Mouse (Mus musculus) kidney, postnatal 14 days (tissue): ENCODE measurements around the gene Ank2.

Source experiments
- DNase-seq: peaks from one replicate; pipeline ENCODE4 v3.0.0; 2022; ENCODE audit warnings: mixed read lengths

Gene Ank2

DNA sequence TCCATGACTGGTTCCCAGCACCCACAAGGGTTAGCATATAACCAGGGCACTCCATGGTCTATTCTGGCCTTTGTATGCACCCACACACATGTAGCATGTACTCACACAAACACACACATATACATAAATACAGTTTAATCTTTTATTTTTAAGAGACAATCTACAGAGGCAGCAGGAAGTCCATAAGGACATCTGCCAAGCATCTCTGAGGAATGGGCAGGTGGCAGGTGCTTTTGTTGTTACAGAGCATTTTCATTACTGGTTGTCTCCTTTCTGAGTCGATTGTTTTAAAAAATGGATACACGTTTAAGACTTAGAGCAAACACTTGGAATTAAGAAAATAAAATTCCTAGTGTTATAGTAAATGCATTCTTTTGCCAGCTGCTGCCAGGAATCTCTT lies 390.7 kb downstream of the Ank2 start:
- no peak for DNase-seq

DNA sequence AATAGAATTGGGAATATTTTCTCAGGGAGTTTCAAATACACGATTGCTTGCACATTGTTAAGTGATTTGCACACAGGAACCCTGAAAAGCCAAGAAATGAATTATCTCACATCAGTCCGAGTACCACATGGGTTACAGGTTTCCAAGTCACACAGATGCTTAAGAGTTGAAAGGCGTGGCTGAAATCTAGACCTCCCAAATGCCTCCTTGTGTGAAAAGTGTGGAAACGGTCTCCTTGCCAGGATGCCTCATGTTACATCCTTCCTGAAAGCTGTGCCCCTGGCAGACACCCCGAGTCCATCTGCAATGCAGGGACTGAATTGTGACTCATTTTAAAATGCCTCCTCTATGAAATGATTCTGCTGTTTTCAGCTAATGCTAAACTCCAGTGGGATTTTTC lies 391.9 kb downstream of the Ank2 start:
- no peak for DNase-seq

DNA sequence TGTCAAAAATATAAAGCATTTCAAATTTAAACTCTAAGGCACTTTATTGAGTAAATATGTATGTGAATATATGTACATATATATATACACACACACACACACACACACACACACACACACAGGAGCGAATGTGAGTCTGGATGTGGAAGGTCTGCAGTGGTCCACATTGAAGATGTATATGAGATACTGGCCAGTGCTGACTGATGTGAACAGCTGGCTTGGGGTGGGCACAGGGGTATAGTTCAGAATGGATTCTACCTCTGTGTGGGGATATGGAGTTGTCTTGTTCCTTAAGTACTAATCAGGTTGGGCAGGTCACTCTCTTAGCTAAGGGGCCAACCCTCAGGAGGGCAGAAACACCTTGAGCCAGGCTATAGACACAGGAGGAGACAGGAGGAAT lies 397.8 kb downstream of the Ank2 start:
- DNase-seq = no peak

DNA sequence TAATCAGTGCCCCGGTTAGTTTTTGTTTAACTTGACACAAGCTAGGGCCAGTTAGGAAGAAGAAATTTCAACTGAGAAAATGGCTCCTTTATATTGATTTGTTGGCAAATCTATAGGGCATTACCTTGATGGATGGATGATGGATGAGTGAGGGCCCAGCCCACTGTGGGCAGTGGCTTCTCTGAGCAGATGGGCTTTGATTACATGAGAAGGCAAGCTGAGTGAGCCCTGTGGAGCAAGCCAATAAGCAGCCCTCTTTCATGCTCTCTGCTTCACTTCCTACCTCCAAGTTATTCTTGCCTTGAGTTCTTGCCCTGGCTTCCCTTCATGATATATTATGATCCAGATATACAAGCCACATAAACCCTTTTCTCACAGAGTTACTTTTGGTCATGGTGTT lies 401.4 kb downstream of the Ank2 start:
- no peak for DNase-seq

DNA sequence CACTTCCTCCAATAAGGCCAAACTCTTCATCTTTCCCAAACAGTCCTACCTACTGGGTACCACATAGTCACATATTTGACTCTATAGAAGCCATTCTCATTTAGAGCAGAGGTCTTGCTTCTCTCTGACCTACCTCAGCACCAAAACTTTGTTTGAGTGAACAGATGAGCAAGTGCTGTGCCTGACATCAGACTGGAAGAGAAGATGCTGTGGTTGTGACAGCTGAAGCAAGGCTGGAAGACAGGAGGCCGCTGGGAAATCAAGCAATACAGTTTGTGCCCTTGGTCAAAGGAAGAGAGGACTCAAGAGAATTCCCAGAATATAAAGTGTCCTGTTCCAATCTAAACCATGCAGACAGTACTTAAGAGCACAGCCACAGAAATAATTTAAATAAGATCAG lies 402.0 kb downstream of the Ank2 start:
- DNase-seq = no peak

DNA sequence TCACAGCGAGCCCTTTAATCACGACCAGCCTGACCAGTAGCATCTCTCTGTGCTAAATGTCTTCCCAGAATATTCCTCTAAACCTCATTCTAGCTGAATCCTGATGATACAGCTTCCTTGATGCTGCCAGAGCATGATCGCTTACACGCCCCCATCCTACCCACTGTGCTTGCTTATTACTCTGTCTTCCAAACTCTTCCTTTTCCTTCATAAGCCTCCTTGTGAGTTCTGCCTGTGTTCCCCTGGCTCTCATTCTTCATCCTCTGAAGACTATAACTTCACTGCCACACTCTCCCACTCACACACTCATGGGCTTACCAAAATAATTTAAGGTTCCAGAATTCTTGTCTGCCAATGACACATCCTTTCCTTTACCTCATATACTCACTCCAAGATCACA lies 405.5 kb downstream of the Ank2 start:
- DNase-seq = no peak

DNA sequence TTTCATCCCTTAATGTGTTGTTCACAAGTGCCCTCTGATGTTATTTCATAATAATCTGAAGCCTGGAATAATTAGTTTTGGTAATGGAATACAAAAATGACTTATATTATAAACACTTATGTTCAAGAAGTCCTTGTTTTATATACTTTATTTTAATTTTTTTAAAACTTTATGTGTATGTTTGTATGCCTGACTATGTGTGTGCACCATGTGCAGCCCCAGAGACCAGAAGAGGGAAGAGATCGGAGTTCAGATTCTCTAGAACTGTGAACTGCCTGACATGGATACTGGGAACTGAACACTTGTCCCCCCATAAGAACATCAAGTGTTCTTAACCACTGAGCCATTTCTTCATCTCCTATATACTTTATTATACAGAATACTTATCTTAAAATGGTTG lies 411.6 kb downstream of the Ank2 start:
- DNase-seq = no peak

DNA sequence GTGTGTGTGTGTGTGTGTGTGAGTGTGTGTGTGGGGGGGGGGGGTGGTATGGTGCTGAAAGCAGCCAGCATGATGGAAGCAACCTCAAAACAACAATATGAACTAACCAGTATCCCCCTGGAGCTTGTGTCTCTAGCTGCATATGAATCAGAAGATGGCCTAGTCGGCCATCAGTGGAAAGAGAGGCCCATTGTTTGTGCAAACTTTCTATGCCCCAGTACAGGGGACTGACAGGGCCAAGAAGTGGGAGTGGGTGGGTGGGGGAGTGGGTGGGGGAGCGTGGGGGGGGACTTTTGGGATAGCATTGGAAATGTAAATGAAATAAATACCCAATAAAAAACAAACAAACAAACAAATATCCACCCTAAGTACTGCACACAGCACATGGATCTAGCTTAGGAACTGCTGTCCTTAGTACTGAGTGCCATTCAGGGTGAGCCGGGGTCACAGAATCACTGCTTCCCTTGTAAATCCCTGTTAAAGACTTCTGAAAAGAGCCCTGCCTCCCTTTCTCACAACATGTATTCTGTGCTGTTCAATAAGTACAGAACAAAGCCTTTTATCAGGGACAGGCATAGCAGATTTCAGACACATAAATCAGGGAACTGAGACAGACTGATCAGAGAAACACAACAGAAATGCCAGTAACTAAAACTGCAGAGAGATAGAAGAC lies 412.2 kb downstream of the Ank2 start:
- DNase-seq = no peak

DNA sequence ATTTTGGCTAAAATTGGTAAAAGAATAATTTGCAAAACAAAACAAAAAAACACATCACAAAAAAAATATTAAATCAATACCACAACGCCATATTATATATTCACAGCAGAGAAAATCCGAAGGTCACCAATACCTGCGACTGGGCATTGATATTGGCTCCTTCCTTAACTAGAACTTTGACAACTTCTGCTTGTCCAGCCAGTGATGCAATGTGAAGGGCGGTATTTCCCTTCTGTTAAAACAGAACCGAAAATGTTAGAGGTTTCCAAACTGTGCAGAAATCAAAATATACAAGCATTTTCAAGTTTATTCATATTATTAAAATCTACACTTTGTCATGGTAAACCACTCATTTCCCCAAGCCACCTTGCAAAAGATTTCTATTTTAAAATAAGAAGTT lies 421.8 kb downstream of the Ank2 start:
- DNase-seq = no peak

DNA sequence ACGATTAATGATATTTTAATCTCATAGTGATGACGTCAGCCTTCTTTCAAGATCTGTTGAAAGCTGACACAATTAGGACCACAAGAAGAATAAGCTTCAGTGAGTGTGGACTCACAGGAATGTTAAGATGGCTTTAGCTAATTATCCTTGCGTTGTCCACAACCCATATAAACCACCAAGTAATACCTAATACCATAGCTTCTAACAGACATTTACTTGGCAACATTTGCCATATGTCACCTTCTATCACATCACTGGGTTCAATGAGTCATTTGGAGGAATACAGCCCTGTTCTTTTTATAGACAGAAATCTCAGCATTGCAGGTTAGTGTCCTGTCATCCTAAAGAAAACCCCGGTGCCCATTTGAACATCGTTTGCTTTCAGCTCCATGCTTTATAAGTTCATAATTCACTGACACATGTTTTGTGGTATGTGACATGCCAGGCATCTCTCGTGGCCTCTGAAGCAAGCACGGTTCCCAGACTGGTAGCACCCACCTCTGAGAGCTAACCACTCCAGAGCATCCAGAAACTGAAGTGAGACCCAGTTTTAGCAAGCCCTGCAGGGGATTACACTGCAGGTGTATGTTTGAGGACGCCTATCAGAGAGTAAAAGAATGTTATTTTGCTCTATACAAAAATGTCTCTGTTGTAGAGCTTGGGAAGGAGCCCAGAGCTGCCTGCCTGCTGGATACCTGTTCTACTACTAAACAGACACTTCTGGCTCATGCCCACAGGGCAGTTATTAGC lies 423.4 kb downstream of the Ank2 start:
- DNase-seq = no peak

DNA sequence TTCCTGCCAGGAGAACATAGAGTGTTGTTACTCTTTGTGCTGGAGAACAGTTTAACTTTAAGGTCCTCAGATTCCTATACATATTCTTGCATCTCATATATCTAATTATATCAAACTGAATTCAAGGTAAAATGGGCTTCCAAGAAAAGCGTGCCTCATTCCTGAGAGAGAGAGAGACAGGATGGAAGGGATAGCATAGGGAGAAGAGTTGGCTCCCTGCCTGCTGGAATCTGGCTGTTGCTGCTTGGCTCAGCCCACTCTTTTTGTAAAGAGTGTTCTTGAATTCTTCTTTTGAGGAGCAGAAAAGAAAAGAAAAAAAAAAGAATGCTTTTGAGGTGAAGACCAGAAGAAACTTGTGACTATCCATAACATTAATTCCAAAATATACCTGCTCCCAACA lies 427.7 kb downstream of the Ank2 start:
- no peak for DNase-seq

DNA sequence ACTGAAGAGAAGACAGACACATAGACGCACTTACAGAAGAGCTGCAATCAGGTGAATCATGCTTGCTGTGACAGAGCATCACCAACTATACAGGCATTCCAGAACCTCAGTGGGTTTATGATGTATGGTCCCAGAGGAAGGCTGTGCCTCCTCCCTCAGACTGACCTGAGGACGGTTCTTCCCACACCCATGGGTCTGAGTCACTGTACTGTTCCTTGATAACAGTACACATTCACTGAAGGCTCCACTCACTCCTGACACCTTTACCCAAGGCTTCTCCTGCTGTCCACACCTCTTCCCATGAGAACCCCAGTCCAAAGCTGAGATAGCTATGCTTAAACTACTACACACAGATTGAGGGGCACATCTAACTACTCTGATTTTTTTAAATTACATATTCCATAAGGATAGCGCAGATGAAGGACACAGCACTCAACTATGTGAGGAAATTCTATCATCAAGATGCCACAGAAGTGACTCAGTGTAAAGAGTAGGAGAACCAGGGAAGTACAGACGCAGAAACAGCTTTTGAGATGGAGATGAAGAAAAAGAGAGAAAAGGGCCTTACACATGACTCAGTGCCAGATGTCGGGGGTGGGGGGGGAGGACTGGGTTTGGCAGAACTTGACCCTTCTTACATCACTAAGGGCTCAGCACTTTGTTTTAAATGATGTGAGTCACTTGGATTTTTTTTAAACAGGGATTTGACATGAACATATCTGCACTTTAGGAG lies 435.3 kb downstream of the Ank2 start:
- DNase-seq = no peak

DNA sequence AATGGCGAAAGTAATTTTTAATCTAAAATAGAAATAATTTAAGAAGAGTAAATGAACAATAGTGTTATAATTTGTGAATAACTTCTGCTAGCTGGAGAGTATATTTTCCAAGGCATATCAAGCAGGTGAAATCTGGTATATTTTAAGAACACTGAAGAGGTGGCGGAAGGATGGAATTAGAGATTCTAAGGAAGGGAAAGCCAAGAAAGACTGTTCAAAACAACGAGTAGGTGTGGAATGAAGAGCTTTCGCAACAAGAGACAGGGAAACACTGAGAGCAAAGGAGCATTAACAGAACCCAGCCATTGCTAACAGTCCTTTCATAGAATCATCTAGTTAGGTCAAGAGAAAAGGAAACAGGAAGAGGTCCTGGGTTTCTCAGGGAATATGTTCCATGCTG lies 439.5 kb downstream of the Ank2 start:
- no peak for DNase-seq

DNA sequence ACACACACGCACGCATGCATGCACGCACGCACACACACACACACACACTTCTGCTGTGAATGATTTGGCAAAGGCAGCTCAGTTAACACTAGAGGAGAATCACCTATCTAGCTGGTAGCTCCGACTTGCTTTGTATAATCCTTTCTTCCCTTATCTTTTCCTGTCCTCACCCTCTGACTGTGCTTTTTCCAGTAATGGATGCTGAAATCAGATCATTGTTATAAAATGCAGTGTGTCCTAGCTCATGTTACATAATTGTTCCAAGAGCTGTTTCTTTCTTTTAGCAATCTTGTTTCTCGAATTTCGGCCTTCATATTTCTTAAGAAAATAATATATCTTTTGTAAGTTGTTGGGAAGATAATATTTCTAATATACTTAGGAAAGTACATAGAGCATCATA lies 457.9 kb downstream of the Ank2 start:
- DNase-seq = no peak

DNA sequence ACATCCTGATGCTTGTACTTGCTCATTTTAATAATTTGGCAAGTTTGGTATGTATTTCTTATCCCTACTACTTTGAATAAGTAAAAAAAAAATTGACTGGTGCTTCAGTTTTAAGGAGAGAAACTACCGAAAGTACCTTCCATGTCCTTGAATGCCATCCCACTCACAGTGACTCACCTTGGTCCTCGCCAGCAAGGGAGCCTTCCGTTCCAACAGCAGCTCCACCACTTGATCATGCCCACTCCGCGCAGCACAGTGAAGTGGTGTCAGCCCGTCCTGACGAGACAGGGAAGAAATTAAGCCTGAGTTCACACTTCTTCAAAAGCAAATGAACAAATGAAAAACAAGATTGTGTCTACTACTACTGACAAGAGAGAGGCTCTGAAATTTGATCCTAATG lies 460.6 kb downstream of the Ank2 start:
- no peak for DNase-seq

DNA sequence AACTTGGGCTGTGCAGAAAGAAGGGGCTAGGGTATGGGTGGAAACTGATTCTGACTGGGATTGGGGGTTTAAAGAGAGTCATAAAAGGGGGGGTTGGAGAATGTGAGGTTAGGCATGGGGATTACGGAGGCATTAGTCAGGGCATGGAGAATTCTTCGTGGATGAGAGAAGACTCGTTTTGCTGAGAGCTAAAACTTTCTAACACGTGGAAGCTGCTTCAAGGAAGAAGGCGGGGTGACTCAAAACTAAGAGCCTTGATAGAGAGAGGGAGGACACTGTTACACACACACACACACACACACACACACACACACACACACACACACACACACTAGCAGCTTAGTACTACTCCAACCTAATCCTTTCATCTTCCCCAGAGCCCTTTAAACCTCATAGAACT lies 463.0 kb downstream of the Ank2 start:
- DNase-seq = no peak

DNA sequence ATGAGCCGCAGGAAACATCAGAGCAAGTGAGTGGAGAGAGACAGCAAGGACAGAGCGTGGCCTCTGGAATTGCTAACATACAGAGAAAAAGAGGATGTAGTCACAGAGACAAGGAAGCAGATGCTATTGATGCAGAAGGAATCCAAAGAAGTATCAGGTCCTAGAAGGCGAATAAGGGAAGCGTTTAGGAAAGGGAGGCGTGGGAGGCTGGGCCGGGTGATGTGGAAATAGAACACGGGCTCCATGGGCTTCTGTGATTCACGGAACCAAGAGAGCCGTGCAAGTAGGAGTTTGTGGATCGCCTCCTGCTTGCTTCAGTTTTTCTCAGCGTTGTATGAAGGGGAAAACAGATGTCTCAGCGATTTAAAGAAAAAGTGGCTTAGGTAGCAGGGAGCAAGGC lies 463.6 kb downstream of the Ank2 start:
- no peak for DNase-seq

DNA sequence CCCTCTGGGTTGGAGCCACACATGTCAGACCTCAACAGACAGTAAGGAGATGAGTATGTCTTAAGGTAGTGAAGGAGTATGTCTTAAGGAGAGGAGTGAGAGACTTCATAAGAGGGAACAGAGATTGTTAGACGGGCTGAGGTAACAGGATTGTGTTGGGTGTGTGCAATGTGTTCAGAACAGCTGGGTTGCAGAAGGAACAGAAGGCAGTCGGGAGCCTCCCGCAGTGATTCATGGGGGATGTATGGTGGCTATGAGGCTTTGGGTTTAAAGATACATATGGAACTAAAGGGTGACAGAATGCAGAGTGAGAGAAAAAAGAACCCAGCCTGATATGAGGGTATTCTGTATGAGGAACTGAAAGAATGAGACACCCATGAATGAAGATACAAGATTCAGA lies 464.2 kb downstream of the Ank2 start:
- no peak for DNase-seq

DNA sequence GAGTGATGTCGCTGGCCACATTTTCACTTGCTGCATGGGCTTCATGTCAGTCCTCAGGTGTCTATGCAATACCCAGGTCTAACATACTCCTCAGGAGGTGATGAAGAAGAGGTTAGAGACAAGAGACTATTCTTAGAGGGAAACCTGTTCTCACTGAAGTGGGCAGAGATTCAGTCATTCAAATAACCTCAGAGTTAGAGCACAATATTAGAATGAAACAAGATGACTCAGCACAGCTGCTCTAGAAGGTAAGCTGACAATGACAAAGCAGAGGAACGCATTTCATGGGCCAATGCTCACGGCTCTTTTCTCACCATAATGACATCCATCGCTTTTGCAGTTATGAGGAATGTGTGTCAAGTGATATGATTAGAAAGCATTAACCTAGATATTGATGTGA lies 475.2 kb downstream of the Ank2 start:
- DNase-seq = no peak

DNA sequence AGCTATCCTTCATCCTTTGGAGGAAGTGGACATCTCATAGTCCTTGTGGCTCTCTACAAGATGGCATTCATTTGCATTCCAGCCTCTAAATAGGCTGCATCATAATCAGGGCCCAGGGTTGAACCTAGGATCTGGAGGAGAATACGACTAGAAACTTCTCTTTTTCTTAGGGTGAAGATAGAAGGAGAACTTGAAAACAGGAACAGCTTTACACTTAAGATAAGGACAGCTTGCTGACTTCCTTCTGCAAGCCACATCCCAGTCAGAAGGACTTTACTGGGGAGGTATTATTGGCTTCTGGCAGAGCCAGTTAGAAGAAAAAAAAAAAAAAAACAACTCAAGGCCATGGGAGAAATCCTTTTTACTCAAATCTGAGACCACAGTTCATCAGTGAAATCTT lies 479.0 kb downstream of the Ank2 start:
- no peak for DNase-seq

DNA sequence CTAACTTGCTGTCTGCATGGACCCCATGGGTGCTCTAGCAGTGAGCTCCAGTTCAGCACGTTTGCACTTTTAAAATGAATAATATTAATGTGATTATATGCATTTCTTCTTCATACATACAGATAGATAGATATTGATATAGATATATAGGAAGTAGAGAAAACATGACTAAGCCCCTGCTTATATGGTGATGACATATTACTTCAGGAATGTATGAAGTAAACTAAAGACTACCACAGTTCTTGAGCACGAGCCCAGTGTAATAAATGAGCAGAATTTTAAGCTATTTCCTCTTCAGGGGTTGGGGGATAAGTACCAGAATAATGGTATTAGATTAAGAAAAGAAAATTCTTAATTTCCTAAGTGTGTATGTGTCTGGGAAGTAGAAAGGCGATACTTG lies 479.4 kb downstream of the Ank2 start:
- no peak for DNase-seq

DNA sequence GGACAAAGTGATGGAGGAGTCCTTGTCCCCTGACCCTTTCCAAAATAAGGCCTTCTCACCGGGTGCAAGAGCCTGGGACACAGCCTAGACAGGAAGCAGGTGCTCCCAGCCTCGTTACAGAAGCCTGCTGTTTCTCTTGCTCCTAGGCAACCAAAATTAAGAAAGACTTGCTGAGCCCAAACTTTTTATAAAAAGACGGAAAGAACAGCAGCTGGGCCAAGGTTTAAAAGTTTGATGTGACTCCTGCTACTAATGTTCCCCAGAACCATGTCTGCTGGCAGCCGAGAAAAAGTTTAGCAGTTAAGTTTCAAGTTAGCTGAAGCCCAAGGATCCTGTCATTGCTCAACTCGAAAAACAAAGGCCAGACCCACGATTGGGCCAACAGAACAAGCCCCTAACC lies 480.0 kb downstream of the Ank2 start:
- no peak for DNase-seq

DNA sequence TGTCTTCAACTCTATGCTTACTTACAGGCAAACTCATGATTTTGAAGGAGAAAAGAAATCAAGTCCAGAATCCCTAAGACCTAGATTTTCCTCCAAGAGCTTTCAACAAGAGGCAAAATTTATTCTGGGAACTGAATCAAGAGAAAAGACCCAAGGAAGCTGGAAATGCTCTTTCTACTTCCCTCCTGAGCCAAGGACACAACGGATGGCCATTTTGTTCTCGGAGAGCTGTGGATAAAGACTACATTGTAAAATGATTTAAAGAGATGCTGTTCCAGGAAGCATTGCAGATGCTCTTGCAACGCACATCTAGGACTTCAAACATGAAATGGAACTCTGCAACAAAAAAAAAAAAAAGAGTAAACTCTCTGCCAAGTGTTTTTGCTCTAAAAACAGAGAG lies 481.6 kb downstream of the Ank2 start:
- DNase-seq = no peak

DNA sequence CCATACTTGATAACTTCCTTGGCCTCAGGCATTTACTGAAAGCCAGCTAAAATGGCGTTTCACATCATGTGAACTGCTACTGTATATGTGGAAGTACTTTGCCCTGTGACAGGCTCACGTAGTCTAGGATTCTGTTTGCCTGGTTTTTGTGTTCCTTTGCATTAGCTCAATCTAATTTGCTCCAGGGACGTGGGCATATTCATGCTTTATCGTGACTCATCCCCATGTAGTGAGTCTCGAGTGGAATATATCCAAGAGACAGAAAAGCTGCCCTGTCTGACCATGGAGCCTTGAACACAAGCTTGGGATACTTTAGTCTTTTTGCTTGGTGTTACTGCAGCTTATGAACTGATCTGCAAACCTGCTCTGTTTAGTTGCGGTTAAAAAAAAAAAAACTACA lies 483.6 kb downstream of the Ank2 start:
- no peak for DNase-seq
